Mouse (Mus musculus): ENCODE measurements around the gene Mdm1. TPM values are rescaled to one million over a fixed set of nuclear protein-coding genes. Genes with fewer than 3 reads are reported as not detected.
"Not testable (repeated sequence)": the region's sequence is repeated elsewhere in the genome, so short reads cannot be mapped to it uniquely, and the experiment has no call there.

The Mdm1 gene
- polyA plus RNA-seq, 1 experiment from 2014 or later, result 67.1 TPM

- 87% methylated on average over 2 of the region's 4 CpGs for WGBS
- not testable (repeated sequence) for DNase-seq (ENCODE audit: low spot score); H3K4me3 ChIP-seq (ENCODE audit: low read depth, low read length); H3K27me3 ChIP-seq (ENCODE audit: control insufficient read depth, insufficient read depth, low read length); H3K4me2 ChIP-seq (ENCODE audit: low read depth, low read length, severe bottlenecking); H3K9ac ChIP-seq (ENCODE audit: low read length); H3K36me3 ChIP-seq (ENCODE audit: control insufficient read depth, insufficient read depth, low read length); H3K27ac ChIP-seq (ENCODE audit: low read depth, low read length); ATAC-seq (replicated peaks; ENCODE audit: low FRiP score); H3K9me3 ChIP-seq (ENCODE audit: control insufficient read depth, low read length); H3K4me1 ChIP-seq (replicated peaks; ENCODE audit: control insufficient read depth, insufficient read depth, low read length)
These were observed 74.2 kb downstream of the Mdm1 start for GRCm38 (mm10) chr10:118215719-118216393.

Other genes starting within 250 kb of the Mdm1 start
- 0.24 TPM in 1 of 2 replicates, not detected in the other for gene Il22, start 63.1 kb downstream of the Mdm1 start, polyA plus RNA-seq (2014; fragmentation: Nextera tagmentation; extraction: Ambion mirVana)
- not detected in 2 replicates for gene Gm32717, start 99.0 kb downstream of the Mdm1 start, polyA plus RNA-seq (2014; fragmentation: Nextera tagmentation; extraction: Ambion mirVana)
- not detected in 2 replicates for gene Gm32802, start 116.9 kb downstream of the Mdm1 start, polyA plus RNA-seq (2014; fragmentation: Nextera tagmentation; extraction: Ambion mirVana)
- not detected in 2 replicates for gene Iltifb, start 153.2 kb downstream of the Mdm1 start, polyA plus RNA-seq (2014; fragmentation: Nextera tagmentation; extraction: Ambion mirVana)
- not detected in 2 replicates for gene Gm9040, start 185.2 kb downstream of the Mdm1 start, polyA plus RNA-seq (2014; fragmentation: Nextera tagmentation; extraction: Ambion mirVana)
- not detected in 2 replicates for gene Gm9044, start 190.6 kb downstream of the Mdm1 start, polyA plus RNA-seq (2014; fragmentation: Nextera tagmentation; extraction: Ambion mirVana)
- not detected in 2 replicates for gene Gm9045, start 196.0 kb downstream of the Mdm1 start, polyA plus RNA-seq (2014; fragmentation: Nextera tagmentation; extraction: Ambion mirVana)
- not detected in 2 replicates for gene Gm9046, start 201.4 kb downstream of the Mdm1 start, polyA plus RNA-seq (2014; fragmentation: Nextera tagmentation; extraction: Ambion mirVana)
- not detected in 2 replicates for gene Gm9048, start 206.9 kb downstream of the Mdm1 start, polyA plus RNA-seq (2014; fragmentation: Nextera tagmentation; extraction: Ambion mirVana)
- not detected in 2 replicates for gene Gm9049, start 212.3 kb downstream of the Mdm1 start, polyA plus RNA-seq (2014; fragmentation: Nextera tagmentation; extraction: Ambion mirVana)